Mouse (Mus musculus): ENCODE data around the gene Aoc2.

Aoc2 gene

GRCm38 (mm10) chr11:101324763-101325162 is at the start of gene Aoc2:
TSS of gene Aoc2 (plus strand) at chr11:101325063.
- DNase-seq: no peak

DNA sequence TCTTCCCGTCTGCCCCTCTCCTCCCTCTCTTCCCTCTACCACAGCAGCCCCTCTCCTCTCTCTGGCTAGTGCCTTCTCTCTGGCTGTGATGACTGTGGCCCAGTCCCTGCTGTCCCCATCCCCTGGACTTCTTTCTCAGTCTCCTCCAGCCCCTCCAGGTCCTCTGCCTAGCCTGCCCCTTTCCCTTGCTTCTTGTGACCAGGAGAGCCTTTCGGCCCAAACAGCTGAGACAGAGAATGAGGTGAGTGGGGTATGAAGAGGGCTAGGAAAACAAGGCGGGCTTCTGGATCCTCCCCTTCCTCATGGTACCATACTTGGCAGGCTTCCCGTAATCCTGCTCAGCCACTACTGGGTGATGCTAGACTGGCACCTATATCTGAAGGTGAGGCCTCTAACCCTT is 49.6 kb upstream of the Aoc2 start:
- DNase-seq: no peak

- DNase-seq: peak; percentile 49
Measured at GRCm38 (mm10) chr11:101276319-101277070, 48.4 kb upstream of the Aoc2 start.

DNA sequence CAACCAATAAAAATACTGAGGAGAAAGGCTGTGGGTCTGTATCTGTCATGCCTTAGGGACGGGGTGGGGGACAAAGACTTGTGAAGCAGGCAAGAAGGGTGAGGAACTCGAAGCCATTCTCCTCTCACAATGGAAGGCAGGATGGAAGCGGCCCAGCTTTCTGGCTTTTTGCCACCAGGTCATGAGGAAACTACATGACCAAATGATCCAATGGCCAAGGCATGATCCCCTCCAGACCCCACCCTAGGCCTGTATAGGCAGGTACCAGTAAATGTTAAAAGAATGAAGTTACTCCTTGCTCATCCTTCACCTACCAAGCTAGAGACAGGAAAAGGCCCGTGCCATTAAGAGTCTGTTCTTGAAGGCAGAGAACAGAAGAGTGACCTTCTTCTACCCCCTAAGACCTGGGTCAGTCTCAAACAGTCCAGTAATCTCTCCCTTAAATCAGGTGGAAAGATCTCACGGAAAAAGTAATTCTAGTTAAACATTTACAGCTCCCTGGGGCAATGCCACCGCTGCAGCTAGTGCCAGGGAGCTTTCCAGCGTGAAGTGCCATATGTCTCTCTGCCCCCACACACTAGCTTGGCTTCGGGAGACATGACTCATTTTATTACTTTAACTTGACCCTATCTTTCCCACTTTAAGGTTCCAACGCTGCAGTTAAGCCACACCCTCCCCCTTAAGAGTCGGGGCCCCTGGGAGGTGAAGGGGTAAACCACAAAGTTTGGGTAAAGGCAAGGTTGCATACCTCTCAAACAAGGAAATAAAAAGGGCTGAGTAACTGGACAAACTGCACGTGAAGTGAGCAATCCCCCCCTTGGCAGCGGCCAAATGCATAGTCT is 47.3 kb upstream of the Aoc2 start:
- peak; percentile 80 for DNase-seq

- DNase-seq: peak; percentile 88
Measured at GRCm38 (mm10) chr11:101278223-101279192, 46.4 kb upstream of the Aoc2 start, which contains the start of the genes Cntd1 and Coa3. TSS of gene Cntd1 (plus strand) at chr11:101279012. TSS of gene Coa3 (minus strand) at chr11:101279114.

GRCm38 (mm10) chr11:101279193-101279569 is 45.7 kb upstream of the Aoc2 start:
- no peak for DNase-seq

DNA sequence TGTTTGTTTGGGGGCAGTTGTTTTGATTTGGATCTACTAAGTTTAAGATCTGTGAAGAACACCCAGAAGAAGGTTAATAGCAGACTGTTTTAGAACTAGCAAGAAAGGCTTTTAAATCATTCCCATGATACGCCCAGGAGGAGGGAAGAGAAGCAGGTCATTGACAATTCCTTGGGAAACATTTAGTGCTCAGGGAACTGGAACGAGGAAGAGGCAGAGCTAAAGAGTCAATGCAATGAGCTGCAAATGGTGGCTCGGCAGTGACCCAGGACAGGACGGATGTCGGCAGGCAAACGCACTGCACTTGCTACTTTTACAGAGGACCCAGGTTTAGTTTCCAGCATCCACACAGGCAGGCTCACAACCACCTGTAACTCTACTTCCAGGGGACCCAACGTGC is 44.0 kb upstream of the Aoc2 start:
- peak; percentile 29 for DNase-seq

GRCm38 (mm10) chr11:101282896-101283295 is 42.0 kb upstream of the Aoc2 start:
- no peak for DNase-seq

DNA sequence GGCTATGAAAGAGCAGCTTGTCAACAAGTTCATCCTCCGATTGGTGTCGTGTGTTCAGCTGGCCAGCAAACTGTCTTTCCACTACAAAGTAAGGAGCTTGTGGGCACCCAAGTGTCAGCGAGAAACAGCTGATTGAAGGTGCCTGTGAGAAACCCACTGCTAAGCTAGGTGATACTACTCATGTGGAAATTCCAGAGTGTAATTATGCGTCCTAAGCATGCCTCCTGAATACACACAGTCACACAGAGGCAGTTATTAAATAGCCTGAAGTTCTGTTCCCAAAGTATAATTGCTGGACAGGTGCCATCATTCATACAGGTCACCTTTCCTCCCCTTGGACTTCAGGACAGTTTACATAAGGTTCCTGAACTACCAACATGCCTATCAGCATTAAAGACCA is 41.1 kb upstream of the Aoc2 start:
- DNase-seq: peak; percentile 57

- no peak for DNase-seq
Measured at GRCm38 (mm10) chr11:101287306-101287705, 37.6 kb upstream of the Aoc2 start.

DNA sequence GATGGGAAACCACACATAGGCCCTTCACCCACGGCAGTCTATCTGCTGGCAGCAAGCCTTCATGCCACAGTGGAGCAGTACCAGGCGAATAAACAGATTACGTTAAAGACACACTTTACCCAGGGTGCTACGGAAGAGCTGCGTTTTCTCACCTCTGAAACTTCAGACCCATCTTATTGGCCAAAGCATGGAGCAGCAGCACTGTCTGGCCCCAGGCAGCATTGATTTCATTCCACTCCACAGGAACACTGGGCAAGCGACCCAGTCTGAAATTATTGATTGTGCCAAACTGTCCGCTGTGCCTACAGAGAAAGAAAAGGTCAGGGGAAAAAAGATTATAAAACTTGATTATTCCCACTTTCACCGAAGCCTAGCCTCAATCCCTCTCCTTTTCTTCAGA is 33.6 kb upstream of the Aoc2 start:
- DNase-seq: no peak

DNA sequence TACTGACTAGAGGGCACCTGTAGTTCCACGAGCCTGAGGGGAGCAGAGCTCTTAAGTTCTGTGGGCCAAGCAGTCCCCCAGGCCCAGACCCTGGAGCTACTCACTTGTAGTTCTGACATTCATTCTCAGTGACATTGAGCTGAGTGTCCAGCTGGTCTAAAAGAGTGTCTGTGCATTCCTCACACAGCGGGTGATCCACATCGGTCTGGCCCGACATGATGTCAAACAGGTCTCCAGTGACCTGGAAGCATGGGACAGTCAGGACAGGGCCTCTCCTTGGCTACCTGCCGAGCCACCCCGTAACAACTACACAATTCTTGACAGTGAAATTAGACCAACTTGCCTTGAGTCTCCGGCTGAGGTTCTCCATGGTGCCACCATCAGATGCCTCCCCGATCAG is 29.7 kb upstream of the Aoc2 start:
- no peak for DNase-seq

DNA sequence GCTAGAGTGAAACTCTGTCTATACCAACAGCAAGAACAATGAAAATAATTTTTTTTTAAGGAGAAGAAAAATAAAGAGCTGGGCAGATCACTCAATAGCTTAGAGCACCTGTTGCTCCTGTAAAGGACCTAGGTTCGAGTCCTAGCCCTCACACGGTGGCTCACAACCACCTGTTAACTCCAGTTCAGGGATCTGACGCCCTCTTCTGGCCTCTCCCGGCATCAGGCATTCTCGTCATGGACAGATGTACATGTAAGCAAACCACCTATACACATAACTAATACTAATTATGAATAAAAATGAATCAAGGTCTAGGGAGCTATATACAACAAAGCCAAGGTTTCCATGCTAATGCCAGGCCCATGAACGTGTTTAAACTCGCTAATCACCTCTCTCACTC is 24.0 kb upstream of the Aoc2 start:
- DNase-seq: no peak

GRCm38 (mm10) chr11:101301299-101302003 is 23.4 kb upstream of the Aoc2 start:
- DNase-seq: no peak

- DNase-seq: peak; percentile 98
Measured at GRCm38 (mm10) chr11:101302004-101302798, 22.7 kb upstream of the Aoc2 start, which contains the start of gene Becn1. TSS of gene Becn1 (minus strand) at chr11:101302286.

DNA sequence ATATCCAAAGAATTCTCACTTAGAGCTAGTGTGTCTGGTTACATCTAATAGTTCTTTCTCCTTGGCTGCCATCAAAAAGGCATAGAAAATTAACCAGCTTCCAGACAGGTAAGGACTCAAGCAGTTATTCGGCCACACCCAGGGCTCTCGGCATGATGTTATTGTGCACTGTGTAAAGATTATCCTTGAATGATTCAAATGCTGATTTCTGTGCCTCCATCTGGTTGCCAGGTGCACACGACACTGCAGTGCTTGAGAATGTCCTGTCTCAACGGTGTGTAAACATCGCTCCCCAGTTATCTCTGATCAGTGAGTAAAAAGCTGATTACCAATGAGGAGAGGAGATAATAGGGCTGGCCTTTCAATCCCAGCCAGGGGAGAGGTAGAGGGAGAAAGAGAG is 17.1 kb upstream of the Aoc2 start:
- DNase-seq: no peak

DNA sequence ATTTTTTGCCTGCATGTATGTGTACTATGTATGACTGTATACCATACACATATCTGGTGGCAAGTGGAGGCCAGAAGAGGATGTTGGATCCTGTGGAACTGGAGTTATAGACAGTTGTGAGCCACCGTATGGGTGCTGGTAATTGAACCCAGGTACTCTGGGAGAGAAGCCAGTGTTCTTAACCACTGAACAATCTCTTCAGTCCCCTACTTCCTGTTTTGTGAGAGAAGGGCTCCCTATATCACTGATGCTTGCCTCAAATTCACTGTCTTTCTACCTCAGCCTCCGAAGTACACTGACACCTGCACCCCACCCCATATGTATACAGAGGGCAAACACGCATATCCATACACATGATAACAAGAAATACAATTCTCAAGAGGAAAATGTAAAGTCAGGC is 13.8 kb upstream of the Aoc2 start:
- no peak for DNase-seq

GRCm38 (mm10) chr11:101312150-101312549 is 12.7 kb upstream of the Aoc2 start:
- DNase-seq: no peak

- no peak for DNase-seq
Measured at GRCm38 (mm10) chr11:101314567-101314966, 10.3 kb upstream of the Aoc2 start.

GRCm38 (mm10) chr11:101315082-101315650 is 9.7 kb upstream of the Aoc2 start:
- DNase-seq: no peak
